8 mouse cellular contexts compared by ENCODE assay signal in genomic region chr11:54867049-54867385, GRCm38 (mm10). TPM values are rescaled to one million over a fixed set of nuclear protein-coding genes. Genes with fewer than 3 reads are reported as not detected.
A peak's percentile ranks its signal among the peaks of the same experiment; 100 is the strongest.
DNase-seq lines count a peak whose midpoint lies in the region; ATAC-seq lines count a peak whose summit lies in the region.

No protein-coding gene starts in this region.

- H3K9ac ChIP-seq in embryonic facial prominence, embryonic 15.5 days = peak overlapping the region; percentile 97
- H3K9ac ChIP-seq in kidney, embryonic 14.5 days (ENCODE audit: low read depth, low read length) = peak overlapping the region; percentile 99

- H3K9me3 ChIP-seq in embryonic facial prominence, embryonic 15.5 days (replicated peaks) = no peaks in the 10 kb centered on the region
- H3K9me3 ChIP-seq in kidney, embryonic 14.5 days (ENCODE audit: control insufficient read depth, low read length) = no peaks in the 10 kb centered on the region

- 0 out of 2 replicates have a peak, but pooled peaks have one; percentile 19 for ATAC-seq in embryonic facial prominence, embryonic 15.5 days (ENCODE audit: insufficient number of reproducible peaks, low FRiP score, low TSS enrichment, low read depth)
- ATAC-seq in kidney, embryonic 14.5 days (ENCODE audit: low FRiP score, low TSS enrichment) = peak; percentile 40
- ATAC-seq in megakaryocyte, adult 5-6 weeks (ENCODE audit: poor library complexity, severe bottlenecking) = peak; percentile 21; the same call in 1 of the 2 replicates
- ATAC-seq in CD4-positive, CD25-positive, alpha-beta regulatory T cell, adult 4 months = no peak
- ATAC-seq in monocyte, adult 5-6 weeks (replicated peaks; ENCODE audit: insufficient number of reproducible peaks, low FRiP score, low TSS enrichment, poor library complexity, severe bottlenecking) = no peak

- no peaks in the 10 kb centered on the region for H3K27me3 ChIP-seq in embryonic facial prominence, embryonic 15.5 days
- H3K27me3 ChIP-seq in kidney, embryonic 14.5 days (ENCODE audit: control insufficient read depth, insufficient read depth, low read length) = no peaks in the 10 kb centered on the region

- H3K36me3 ChIP-seq in embryonic facial prominence, embryonic 15.5 days = peaks cover 24% of the 10 kb centered on the region
- H3K36me3 ChIP-seq in kidney, embryonic 14.5 days (ENCODE audit: control insufficient read depth, insufficient read depth, low read length) = peaks cover 29% of the 10 kb centered on the region

- peak overlapping the region; percentile 88 for H3K27ac ChIP-seq in embryonic facial prominence, embryonic 15.5 days (replicated peaks)
- peak overlapping the region; percentile 93 for H3K27ac ChIP-seq in kidney, embryonic 14.5 days (ENCODE audit: low read depth, low read length)

- DNase-seq in cerebellum, adult 9-10 months = peak; percentile 53
- DNase-seq in cerebellum, adult 8-10 months = no peak
- DNase-seq in A20 (ENCODE audit: low read depth, low spot score) = peak; percentile 68

- H3K4me1 ChIP-seq in embryonic facial prominence, embryonic 15.5 days = peaks cover 18% of the 10 kb centered on the region
- peaks cover 19% of the 10 kb centered on the region for H3K4me1 ChIP-seq in kidney, embryonic 14.5 days (ENCODE audit: control insufficient read depth, insufficient read depth, low read length)

- WGBS in embryonic facial prominence, embryonic 15.5 days = 0% methylated on average over 5 of the region's 5 CpGs
- 2% methylated on average over 5 of the region's 5 CpGs for WGBS in kidney, embryonic 14.5 days

- peak overlapping the region; percentile 86 for H3K4me3 ChIP-seq in embryonic facial prominence, embryonic 15.5 days (replicated peaks)
- H3K4me3 ChIP-seq in kidney, embryonic 14.5 days (ENCODE audit: low read length) = peak overlapping the region; percentile 93

- H3K4me2 ChIP-seq in embryonic facial prominence, embryonic 15.5 days (replicated peaks) = peak overlapping the region; percentile 55
- peak overlapping the region; percentile 62 for H3K4me2 ChIP-seq in kidney, embryonic 14.5 days (replicated peaks; ENCODE audit: low read depth, low read length)

RNA-seq across cellular contexts. Expression of gene Hint1, which starts 0.8 kb away (rescaled TPM):
- polyA plus RNA-seq in embryonic facial prominence, embryonic 15.5 days (2015; fragmentation: Nextera tagmentation; extraction: Ambion mirVana) = 512 and 526 TPM in 2 replicates
- 720 and 912 TPM in 2 replicates for polyA plus RNA-seq in kidney, embryonic 14.5 days (2014; fragmentation: Nextera tagmentation; extraction: Ambion mirVana)
- 370 and 459 TPM in 2 replicates for total RNA-seq in megakaryocyte, adult 5-6 weeks (2015)
- 411 and 450 TPM in 2 replicates for total RNA-seq in megakaryocyte, adult 5-6 weeks (2017)
- polyA plus RNA-seq in CD4-positive, CD25-positive, alpha-beta regulatory T cell, adult 4 months (2017; shearing (Covaris generic)) = 100 to 1,000 TPM; 375 to 447 TPM
- total RNA-seq in monocyte, adult 5-6 weeks (2017) = 266 to 549 TPM (median 344 TPM) in 3 replicates

RNA-seq across cellular contexts. Expression of gene Lyrm7, which starts 6.3 kb away (rescaled TPM):
- polyA plus RNA-seq in embryonic facial prominence, embryonic 15.5 days (2015; fragmentation: Nextera tagmentation; extraction: Ambion mirVana) = 8.3 and 10.9 TPM in 2 replicates
- polyA plus RNA-seq in kidney, embryonic 14.5 days (2014; fragmentation: Nextera tagmentation; extraction: Ambion mirVana) = 6.7 and 9.6 TPM in 2 replicates
- total RNA-seq in megakaryocyte, adult 5-6 weeks (2015) = 0.85 and 6.1 TPM in 2 replicates
- 5.3 and 14.8 TPM in 2 replicates for total RNA-seq in megakaryocyte, adult 5-6 weeks (2017)
- polyA plus RNA-seq in CD4-positive, CD25-positive, alpha-beta regulatory T cell, adult 4 months (2017; shearing (Covaris generic)) = 1 to 10 TPM; 3.4 to 8.4 TPM
- 1.1 to 9.4 TPM (median 4.3 TPM) in 3 replicates for total RNA-seq in monocyte, adult 5-6 weeks (2017)

RNA-seq across cellular contexts. Expression of gene Gpx3, which starts 35.2 kb away (rescaled TPM):
- 285 and 293 TPM in 2 replicates for polyA plus RNA-seq in embryonic facial prominence, embryonic 15.5 days (2015; fragmentation: Nextera tagmentation; extraction: Ambion mirVana)
- 83.0 and 101 TPM in 2 replicates for polyA plus RNA-seq in kidney, embryonic 14.5 days (2014; fragmentation: Nextera tagmentation; extraction: Ambion mirVana)
- total RNA-seq in megakaryocyte, adult 5-6 weeks (2015) = 52.7 and 58.3 TPM in 2 replicates
- total RNA-seq in megakaryocyte, adult 5-6 weeks (2017) = 1.8 and 6.0 TPM in 2 replicates
- 1 to 10 TPM; 1.2 to 1.3 TPM for polyA plus RNA-seq in CD4-positive, CD25-positive, alpha-beta regulatory T cell, adult 4 months (2017; shearing (Covaris generic))
- 0.29 TPM in 1 of 3 replicates, not detected in the others for total RNA-seq in monocyte, adult 5-6 weeks (2017)

Comparison
In these comparisons a context has a peak if more than half of its experiments do, and no peak if none do; other contexts are left out.
1. ATAC-seq: peak in embryonic facial prominence, embryonic 15.5 days (single experiment), kidney, embryonic 14.5 days (single experiment) and megakaryocyte, adult 5-6 weeks (single experiment); none in CD4-positive, CD25-positive, alpha-beta regulatory T cell, adult 4 months (single experiment) and monocyte, adult 5-6 weeks (single experiment).
2. RNA of gene Gpx3, which starts 35.2 kb away (polyA plus RNA-seq): 285 to 293 TPM in embryonic facial prominence, embryonic 15.5 days and 83.0 to 101 TPM in kidney, embryonic 14.5 days; 1.2 to 1.3 TPM in CD4-positive, CD25-positive, alpha-beta regulatory T cell, adult 4 months; every median in the first group is over 10 times any median in the second.